Mouse (Mus musculus) forebrain, postnatal 0 days (tissue): Measurements from ENCODE around the gene Pank4. TPM values are rescaled to one million over a fixed set of nuclear protein-coding genes. Genes with fewer than 3 reads are reported as not detected.

Experiments used
- ATAC-seq: fragments of 200-750 bp; cut with Nextera tagmentation; 2 replicates; pipeline ENCODE4 v1.8.0; 2017; ENCODE audit warnings: mild to moderate bottlenecking, moderate library complexity
- DNase-seq: peaks from one replicate; pipeline ENCODE4 v3.0.0-alpha.2; 2015
- H3K27ac ChIP-seq: fragments of 300-500 bp; sonication (generic); 2 replicates; pipeline ENCODE4 v1.5.1; 2014; ENCODE audit warnings: low read depth, mild to moderate bottlenecking, antibody characterized with exemption, low read length, moderate library complexity, mixed read lengths
- H3K27me3 ChIP-seq: fragments of 300-500 bp; sonication (generic); 2 replicates; pipeline ENCODE4 v1.6.1; 2014; ENCODE audit warnings: mild to moderate bottlenecking, low read length, mixed read lengths; ENCODE audit not compliant: insufficient read depth
- H3K36me3 ChIP-seq: fragments of 300-500 bp; sonication (generic); 2 replicates; pipeline ENCODE4 v1.6.1; 2014; ENCODE audit warnings: mild to moderate bottlenecking, moderate library complexity; ENCODE audit not compliant: insufficient read depth
- H3K4me1 ChIP-seq: fragments of 300-500 bp; sonication (generic); 2 replicates; pipeline ENCODE4 v1.6.1; 2014; ENCODE audit warnings: antibody characterized with exemption; ENCODE audit not compliant: insufficient read depth
- H3K4me2 ChIP-seq: fragments of 300-500 bp; sonication (generic); 2 replicates; pipeline ENCODE4 v1.6.1; 2014; ENCODE audit warnings: low read depth, mild to moderate bottlenecking, moderate library complexity
- H3K4me3 ChIP-seq: fragments of 300-500 bp; sonication (generic); 2 replicates; pipeline ENCODE4 v1.5.1; 2014; ENCODE audit warnings: low read depth, low read length, mixed read lengths
- H3K9ac ChIP-seq: fragments of 300-500 bp; sonication (generic); 2 replicates; pipeline ENCODE4 v1.6.1; 2014; ENCODE audit warnings: mild to moderate bottlenecking
- H3K9me3 ChIP-seq: fragments of 300-500 bp; sonication (generic); 2 replicates; pipeline ENCODE4 v1.6.1; 2016; ENCODE audit warnings: low read length
- CTCF ChIP-seq: sonication (generic); IDR thresholded peaks from 2 replicates; pipeline ENCODE4 v1.5.1; 2016; ENCODE audit warnings: antibody characterized with exemption, control low read depth, low read depth
- WGBS: fragments of 180-500 bp; shearing (Covaris S2); extraction: QIAGEN DNeasy Blood & Tissue Kit; methylation state at CpG from one replicate; pipeline ENCODE4 v1.1.7; 2014; 5-methylcytosine and 5-hydroxymethylcytosine counted together
- polyA plus RNA-seq: library from polyadenylated mRNA; unstranded; fragments of >200 nt; fragmentation: Nextera tagmentation; extraction: Ambion mirVana; gene quantifications from 2 replicates; pipeline ENCODE4 v1.2.1, GENCODE M21; 2015
- total RNA-seq: library from RNA; depleted of rRNA; stranded (reverse); fragments of >200 nt; gene quantifications from 2 replicates; pipeline ENCODE4 v1.2.3, GENCODE M21; 2014

The Pank4 gene
- total and polyA plus RNA-seq, 2 experiments from 2014 or later = 22.6 to 39.7 TPM

- Histone ChIP-seq H3K9me3 (no peaks in the 10 kb centered on the region), H3K27ac (no peak overlapping the region), H3K4me2 (no peak overlapping the region), H3K4me3 (no peak overlapping the region), H3K9ac (no peak overlapping the region), H3K36me3 (peaks cover 18% of the 10 kb centered on the region), H3K27me3 (no peaks in the 10 kb centered on the region), H3K4me1 (peaks cover 21% of the 10 kb centered on the region; the same call in 1 of the 2 replicates)
- ATAC-seq (no peak), DNase-seq (no peak)
- no peak for TF ChIP-seq CTCF
- WGBS = 60% methylated on average over 3 of the region's 3 CpGs
These were observed 1.9 kb downstream of the Pank4 start for GRCm38 (mm10) chr4:154965856-154966255.

- Histone ChIP-seq H3K4me3 (no peak overlapping the region), H3K4me2 (no peak overlapping the region), H3K9me3 (no peaks in the 10 kb centered on the region), H3K9ac (no peak overlapping the region), H3K27me3 (no peaks in the 10 kb centered on the region), H3K36me3 (peaks cover 31% of the 10 kb centered on the region), H3K4me1 (peaks cover 17% of the 10 kb centered on the region; the same call in 1 of the 2 replicates), H3K27ac (no peak overlapping the region)
- DNase-seq (peak; percentile 73), ATAC-seq (no peak)
- TF ChIP-seq CTCF = peak; percentile 64
- WGBS = 55% methylated on average over 5 of the region's 5 CpGs
These were observed 3.2 kb downstream of the Pank4 start for GRCm38 (mm10) chr4:154967173-154967572.

- TF ChIP-seq CTCF = no peak
- no peak overlapping the region for H3K27ac ChIP-seq
- ATAC-seq = no peak
These were observed 8.6 kb downstream of the Pank4 start for GRCm38 (mm10) chr4:154972546-154972945.

GRCm38 (mm10) chr4:154974163-154974611 lies 10.3 kb downstream of the Pank4 start:
- Histone ChIP-seq H3K9me3 (no peaks in the 10 kb centered on the region), H3K9ac (no peak overlapping the region), H3K27me3 (no peaks in the 10 kb centered on the region), H3K4me1 (no peaks in the 10 kb centered on the region), H3K27ac (no peak overlapping the region), H3K4me2 (no peak overlapping the region), H3K4me3 (no peak overlapping the region), H3K36me3 (peaks cover 100% of the 10 kb centered on the region)
- ATAC-seq (no peak), DNase-seq (no peak)
- 84% methylated on average over 11 of the region's 11 CpGs for WGBS
- no peak for TF ChIP-seq CTCF

More at GRCm38 (mm10) chr4:154972546-154972945, 8.6 kb downstream of the Pank4 start:
- Histone ChIP-seq H3K4me3 (no peak overlapping the region), H3K9ac (no peak overlapping the region), H3K36me3 (peaks cover 85% of the 10 kb centered on the region), H3K4me2 (no peak overlapping the region), H3K27me3 (no peaks in the 10 kb centered on the region), H3K4me1 (no peaks in the 10 kb centered on the region), H3K9me3 (no peaks in the 10 kb centered on the region)
- whole genome bisulfite sequencing = 95% methylated on average over 12 of the region's 12 CpGs
- DNase-seq = no peak

DNA sequence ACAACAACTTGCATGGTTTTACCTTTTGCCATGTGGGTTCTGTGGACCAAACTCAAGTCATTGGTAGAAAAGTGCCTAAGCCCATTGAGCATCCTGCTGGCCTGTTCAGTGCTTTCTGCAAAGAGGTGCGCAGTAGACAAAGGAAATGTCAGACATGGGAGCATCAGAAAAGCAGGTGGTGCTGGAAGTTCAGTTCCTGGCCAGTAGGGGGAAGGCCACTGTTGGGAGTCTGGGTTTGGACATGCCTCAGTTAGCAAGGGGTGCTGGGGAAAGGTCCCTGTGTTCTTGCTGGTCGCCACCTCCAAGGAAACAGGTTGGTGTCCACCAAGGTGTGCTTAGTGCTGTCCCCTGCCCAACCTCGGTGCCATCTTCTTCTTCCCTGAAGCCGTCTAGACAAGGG lies 16.2 kb downstream of the Pank4 start:
- no peak for DNase-seq
- Histone ChIP-seq H3K4me1 (no peaks in the 10 kb centered on the region), H3K27me3 (no peaks in the 10 kb centered on the region), H3K36me3 (peaks cover 60% of the 10 kb centered on the region), H3K27ac (no peak overlapping the region), H3K9ac (no peak overlapping the region), H3K9me3 (no peaks in the 10 kb centered on the region), H3K4me3 (no peak overlapping the region), H3K4me2 (no peak overlapping the region)
- TF ChIP-seq CTCF = peak; percentile 65
- WGBS = 85% methylated on average over 4 of the region's 4 CpGs
- ATAC-seq = no peak

DNA sequence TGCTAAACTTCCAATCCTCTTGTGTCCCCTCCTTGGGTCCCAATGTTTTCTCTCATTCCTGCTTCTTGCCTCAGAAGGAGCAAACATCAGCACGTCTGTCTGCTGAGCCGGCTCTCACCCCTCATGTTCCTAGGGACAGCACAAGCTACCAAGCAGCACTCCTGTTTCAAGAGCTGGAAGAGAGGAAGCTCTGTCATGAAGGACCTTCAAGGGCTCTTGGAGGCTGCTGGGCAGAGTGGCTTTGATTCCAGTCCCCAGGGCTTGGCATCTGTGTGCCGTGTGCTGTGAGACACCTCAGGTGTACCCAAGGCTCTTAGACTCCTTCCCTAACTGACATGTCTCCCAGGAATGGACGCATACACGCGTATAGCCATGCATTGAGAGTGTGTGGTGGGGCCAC lies 17.2 kb downstream of the Pank4 start:
- Histone ChIP-seq H3K36me3 (peaks cover 51% of the 10 kb centered on the region), H3K4me1 (no peaks in the 10 kb centered on the region), H3K27ac (no peak overlapping the region), H3K9me3 (no peaks in the 10 kb centered on the region), H3K27me3 (no peaks in the 10 kb centered on the region), H3K4me3 (no peak overlapping the region), H3K4me2 (no peak overlapping the region), H3K9ac (no peak overlapping the region)
- no peak for TF ChIP-seq CTCF
- 88% methylated on average over 6 of the region's 6 CpGs for WGBS
- DNase-seq (no peak), ATAC-seq (0 out of 2 replicates have a peak, but pooled peaks have one; percentile 0)

GRCm38 (mm10) chr4:154981530-154981929 lies 17.6 kb downstream of the Pank4 start:
- no peak overlapping the region for H3K9ac ChIP-seq
- no peaks in the 10 kb centered on the region for H3K27me3 ChIP-seq
- WGBS = 41% methylated on average over 7 of the region's 7 CpGs
- peak; percentile 91 for TF ChIP-seq CTCF
- ATAC-seq = peak; percentile 83
- no peak overlapping the region for H3K4me2 ChIP-seq
- DNase-seq = peak; percentile 85
- H3K4me3 ChIP-seq = no peak overlapping the region
- no peak overlapping the region for H3K27ac ChIP-seq
- peaks cover 46% of the 10 kb centered on the region for H3K36me3 ChIP-seq
- no peaks in the 10 kb centered on the region for H3K4me1 ChIP-seq
- H3K9me3 ChIP-seq = no peaks in the 10 kb centered on the region
